Mouse (Mus musculus) midbrain, embryonic 16.5 days (tissue): ENCODE measurements at regions not wholly inside any gene's neighbourhood (a gene's known extent, or its start where the extent isn't known, plus 50 kb on each side); places are given as distances from the start of the nearest gene placed in this dataset.
"Not testable (repeated sequence)": the region's sequence is repeated elsewhere in the genome, so short reads cannot be mapped to it uniquely, and the experiment has no call there.

Experiments
- ATAC-seq: fragments of 200-750 bp; cut with Nextera tagmentation; 2 replicates; pipeline ENCODE4 v1.8.0; 2017; ENCODE audit warnings: moderate TSS enrichment
- H3K27ac ChIP-seq: fragments of 300-500 bp; sonication (generic); 2 replicates; pipeline ENCODE4 v1.5.1; 2014; ENCODE audit warnings: mild to moderate bottlenecking, low read length, mixed read lengths
- H3K27me3 ChIP-seq: fragments of 300-500 bp; sonication (generic); 2 replicates; pipeline ENCODE4 v1.6.1; 2014; ENCODE audit warnings: low read depth, low read length, mixed read lengths; ENCODE audit not compliant: control insufficient read depth, insufficient read depth
- H3K36me3 ChIP-seq: fragments of 300-500 bp; sonication (generic); 2 replicates; pipeline ENCODE4 v1.6.1; 2014; ENCODE audit warnings: mild to moderate bottlenecking, low read length, moderate library complexity, mixed read lengths; ENCODE audit not compliant: control insufficient read depth, insufficient read depth
- H3K4me1 ChIP-seq: fragments of 300-500 bp; sonication (generic); 2 replicates; pipeline ENCODE4 v1.6.1; 2014; ENCODE audit warnings: mild to moderate bottlenecking, low read length, mixed read lengths; ENCODE audit not compliant: control insufficient read depth, insufficient read depth
- H3K4me2 ChIP-seq: fragments of 300-500 bp; sonication (generic); 2 replicates; pipeline ENCODE4 v1.6.1; 2014; ENCODE audit warnings: mild to moderate bottlenecking, low read length, mixed read lengths
- H3K4me3 ChIP-seq: fragments of 300-500 bp; sonication (generic); 2 replicates; pipeline ENCODE4 v1.5.1; 2014; ENCODE audit warnings: low read depth, mild to moderate bottlenecking, low read length, moderate library complexity, mixed read lengths
- H3K9ac ChIP-seq: fragments of 300-500 bp; sonication (generic); 2 replicates; pipeline ENCODE4 v1.6.1; 2014; ENCODE audit warnings: low read depth, low read length, mixed read lengths
- H3K9me3 ChIP-seq: fragments of 300-500 bp; sonication (generic); replicated peaks from 2 replicates; pipeline ENCODE4 v1.6.1; 2014; ENCODE audit warnings: mild to moderate bottlenecking, low read length, mixed read lengths; ENCODE audit not compliant: control insufficient read depth, poor library complexity, severe bottlenecking
- WGBS: fragments of 180-500 bp; shearing (Covaris S2); extraction: QIAGEN DNeasy Blood & Tissue Kit; methylation state at CpG from one replicate; pipeline ENCODE4 v1.1.7; 2014; 5-methylcytosine and 5-hydroxymethylcytosine counted together

GRCm38 (mm10) chr15:92993538-92994190, 281.3 kb downstream of the Gxylt1 start:
- Histone ChIP-seq H3K9me3 (no peaks in the 10 kb centered on the region; the same call in 1 of the 2 replicates), H3K27me3 (no peaks in the 10 kb centered on the region), H3K36me3 (no peaks in the 10 kb centered on the region), H3K4me2 (no peak overlapping the region), H3K9ac (no peak overlapping the region), H3K4me1 (no peaks in the 10 kb centered on the region), H3K4me3 (no peak overlapping the region), H3K27ac (no peak overlapping the region)
- WGBS = 59% methylated on average over 6 of the region's 6 CpGs
- ATAC-seq = no peak; the same call in 1 of the 2 replicates

GRCm38 (mm10) chr15:92975774-92976173, 299.2 kb downstream of the Gxylt1 start:
- no peaks in the 10 kb centered on the region for H3K9me3 ChIP-seq
- peaks cover 5% of the 10 kb centered on the region; the same call in 1 of the 2 replicates for H3K4me1 ChIP-seq
- no peak for ATAC-seq
- no peak overlapping the region for H3K4me2 ChIP-seq
- no peaks in the 10 kb centered on the region for H3K27me3 ChIP-seq
- WGBS = 80% methylated on average over 4 of the region's 4 CpGs
- H3K27ac ChIP-seq = no peak overlapping the region
- no peak overlapping the region for H3K9ac ChIP-seq
- no peaks in the 10 kb centered on the region for H3K36me3 ChIP-seq
- no peak overlapping the region for H3K4me3 ChIP-seq

DNA sequence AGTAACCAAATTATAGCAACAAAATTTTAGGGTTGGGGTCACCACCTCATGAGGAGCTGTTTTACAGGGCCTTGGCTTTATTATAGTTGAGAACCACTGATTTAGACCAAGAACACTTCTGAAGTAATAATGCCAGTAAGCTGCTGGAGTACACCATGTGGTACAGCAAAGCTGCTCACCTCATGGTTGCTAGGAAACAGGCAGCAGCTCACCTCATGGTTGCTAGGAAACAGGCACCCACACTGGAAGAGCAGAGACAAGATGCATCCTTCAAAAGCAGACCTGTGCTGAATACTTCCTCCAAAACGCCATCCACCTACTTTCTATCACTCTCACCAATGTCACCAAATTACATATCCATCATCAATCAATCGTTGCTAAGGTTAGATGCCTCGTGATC, 300.0 kb downstream of the Gxylt1 start:
- H3K36me3 ChIP-seq = no peaks in the 10 kb centered on the region
- peaks cover 5% of the 10 kb centered on the region; the same call in 1 of the 2 replicates for H3K4me1 ChIP-seq
- H3K27me3 ChIP-seq = no peaks in the 10 kb centered on the region
- H3K4me2 ChIP-seq = no peak overlapping the region
- no peak overlapping the region for H3K9ac ChIP-seq
- peak overlapping the region; percentile 42; the same call in 1 of the 2 replicates for H3K27ac ChIP-seq
- WGBS = 79% methylated on average over 3 of the region's 3 CpGs
- ATAC-seq = peak; percentile 64; the same call in 1 of the 2 replicates
- H3K9me3 ChIP-seq = no peaks in the 10 kb centered on the region
- no peak overlapping the region for H3K4me3 ChIP-seq

- Histone ChIP-seq H3K36me3 (no peaks in the 10 kb centered on the region), H3K9me3 (no peaks in the 10 kb centered on the region), H3K4me3 (no peak overlapping the region), H3K4me2 (no peak overlapping the region), H3K4me1 (peaks cover 5% of the 10 kb centered on the region; the same call in 1 of the 2 replicates), H3K27me3 (no peaks in the 10 kb centered on the region), H3K27ac (peak overlapping the region; percentile 85), H3K9ac (no peak overlapping the region)
- 51% methylated on average over 9 of the region's 9 CpGs for WGBS
- peak; percentile 71; the same call in 1 of the 2 replicates for ATAC-seq
Measured at GRCm38 (mm10) chr15:92973651-92974229, 301.2 kb downstream of the Gxylt1 start.

GRCm38 (mm10) chr15:92965556-92965955, 309.4 kb downstream of the Gxylt1 start:
- Histone ChIP-seq H3K36me3 (no peaks in the 10 kb centered on the region), H3K4me2 (no peak overlapping the region), H3K9ac (no peak overlapping the region), H3K4me3 (no peak overlapping the region), H3K9me3 (no peaks in the 10 kb centered on the region), H3K4me1 (no peaks in the 10 kb centered on the region), H3K27ac (no peak overlapping the region), H3K27me3 (no peaks in the 10 kb centered on the region)
- no peak for ATAC-seq
- WGBS = 79% methylated on average over 1 of the region's 1 CpGs

DNA sequence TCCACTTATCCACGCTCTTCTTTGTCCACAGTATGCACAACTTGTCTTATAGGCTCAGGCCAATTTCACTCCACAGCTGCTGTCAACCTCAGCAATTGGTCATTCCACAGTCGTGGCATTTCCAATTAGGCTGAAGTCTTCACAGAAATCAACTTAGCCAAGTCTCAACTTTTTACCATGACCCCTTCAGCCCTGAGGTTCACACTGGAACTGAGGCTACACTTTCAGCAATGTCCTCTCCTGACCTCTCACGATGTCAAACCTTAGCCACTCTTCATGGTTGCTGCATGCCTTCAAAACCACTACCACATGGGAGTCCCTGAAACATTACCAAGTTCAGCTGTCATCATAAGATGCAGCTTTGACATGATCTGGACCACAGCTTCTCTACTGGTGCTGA, 310.1 kb downstream of the Gxylt1 start:
- H3K4me1 ChIP-seq = no peaks in the 10 kb centered on the region
- WGBS = 75% methylated on average over 3 of the region's 3 CpGs
- ATAC-seq = no peak

DNA sequence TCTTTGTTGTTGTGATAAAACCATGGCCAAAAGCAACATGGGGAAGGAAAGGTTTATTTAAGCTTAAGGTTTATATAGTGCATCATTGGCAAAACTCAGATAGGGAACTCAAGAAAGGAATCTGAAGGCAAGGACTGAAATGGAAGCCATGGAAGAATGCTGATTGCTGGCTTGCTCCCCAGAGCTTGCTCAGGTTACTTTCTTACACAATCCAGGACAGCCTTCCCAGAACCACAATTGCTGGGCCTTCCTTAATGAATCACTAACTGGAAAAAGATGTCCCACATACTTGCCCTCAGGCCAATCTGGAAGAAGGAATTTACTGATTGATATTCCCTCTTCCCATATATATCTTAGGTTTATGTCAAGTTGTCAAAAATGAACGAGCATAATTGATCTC, 310.8 kb downstream of the Gxylt1 start:
- H3K9me3 ChIP-seq = no peaks in the 10 kb centered on the region
- no peak overlapping the region for H3K4me3 ChIP-seq
- no peak overlapping the region for H3K9ac ChIP-seq
- WGBS = 92% methylated on average over 1 of the region's 1 CpGs
- no peak overlapping the region for H3K27ac ChIP-seq
- H3K4me2 ChIP-seq = no peak overlapping the region
- no peaks in the 10 kb centered on the region for H3K27me3 ChIP-seq
- H3K4me1 ChIP-seq = no peaks in the 10 kb centered on the region
- ATAC-seq = no peak
- H3K36me3 ChIP-seq = no peaks in the 10 kb centered on the region

More for the DNA sequence above, 310.1 kb downstream of the Gxylt1 start:
- Histone ChIP-seq H3K36me3 (no peaks in the 10 kb centered on the region), H3K27me3 (no peaks in the 10 kb centered on the region), H3K9me3 (no peaks in the 10 kb centered on the region), H3K9ac (no peak overlapping the region), H3K4me3 (no peak overlapping the region), H3K27ac (no peak overlapping the region), H3K4me2 (no peak overlapping the region)

DNA sequence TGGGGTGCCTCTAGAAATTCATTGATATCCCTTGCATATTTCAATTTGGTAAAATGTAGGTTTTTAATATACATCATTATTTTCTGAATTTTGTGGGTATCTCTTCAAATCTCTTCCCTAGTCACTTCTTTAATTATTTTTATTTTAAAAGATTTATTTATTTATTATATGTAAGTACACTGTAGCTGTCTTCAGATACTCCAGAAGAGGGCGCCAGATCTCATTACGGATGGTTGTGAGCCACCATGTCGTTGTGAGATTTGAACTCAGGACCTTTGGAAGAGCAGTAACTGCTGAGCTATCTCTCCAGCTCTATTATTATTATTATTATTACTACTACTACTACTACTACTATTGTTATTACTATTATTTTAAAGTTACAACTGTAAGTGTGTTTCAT, 324.1 kb downstream of the Gxylt1 start:
- not testable (repeated sequence) for H3K4me2 ChIP-seq, ATAC-seq

DNA sequence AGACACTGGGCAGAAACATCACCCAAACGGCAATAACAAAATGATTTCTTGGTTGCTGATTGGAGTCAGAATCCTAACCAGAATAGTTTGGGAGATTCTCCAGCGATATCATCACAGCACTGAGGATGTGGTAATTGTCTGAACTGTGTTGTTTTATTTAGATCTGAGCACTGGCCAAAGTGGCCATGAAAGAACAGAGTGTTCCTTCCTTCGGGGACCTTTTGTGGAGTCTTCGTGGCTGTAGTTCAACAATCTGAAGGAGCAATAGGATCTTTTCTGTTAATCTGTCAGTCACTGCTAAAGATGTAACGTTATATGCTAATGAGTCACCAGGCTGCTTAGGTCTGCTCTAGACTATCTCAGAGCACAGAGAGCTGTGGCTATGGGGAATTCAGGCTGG, 328.8 kb downstream of the Gxylt1 start:
- H3K9ac ChIP-seq = no peak overlapping the region
- 35% methylated on average over 5 of the region's 5 CpGs for WGBS
- no peaks in the 10 kb centered on the region for H3K27me3 ChIP-seq
- no peak overlapping the region for H3K4me2 ChIP-seq
- H3K9me3 ChIP-seq = no peaks in the 10 kb centered on the region
- no peak overlapping the region for H3K4me3 ChIP-seq
- no peaks in the 10 kb centered on the region for H3K36me3 ChIP-seq
- no peak for ATAC-seq
- no peaks in the 10 kb centered on the region for H3K4me1 ChIP-seq
- H3K27ac ChIP-seq = no peak overlapping the region

More for the DNA sequence above, 324.1 kb downstream of the Gxylt1 start:
- not testable (repeated sequence) for H3K27ac ChIP-seq, H3K9ac ChIP-seq, H3K36me3 ChIP-seq, H3K4me3 ChIP-seq, H3K9me3 ChIP-seq, H3K27me3 ChIP-seq, H3K4me1 ChIP-seq
- WGBS = 91% methylated on average over 3 of the region's 3 CpGs
